Mouse (Mus musculus): Measurements from ENCODE around the gene Aamp.

DNA sequence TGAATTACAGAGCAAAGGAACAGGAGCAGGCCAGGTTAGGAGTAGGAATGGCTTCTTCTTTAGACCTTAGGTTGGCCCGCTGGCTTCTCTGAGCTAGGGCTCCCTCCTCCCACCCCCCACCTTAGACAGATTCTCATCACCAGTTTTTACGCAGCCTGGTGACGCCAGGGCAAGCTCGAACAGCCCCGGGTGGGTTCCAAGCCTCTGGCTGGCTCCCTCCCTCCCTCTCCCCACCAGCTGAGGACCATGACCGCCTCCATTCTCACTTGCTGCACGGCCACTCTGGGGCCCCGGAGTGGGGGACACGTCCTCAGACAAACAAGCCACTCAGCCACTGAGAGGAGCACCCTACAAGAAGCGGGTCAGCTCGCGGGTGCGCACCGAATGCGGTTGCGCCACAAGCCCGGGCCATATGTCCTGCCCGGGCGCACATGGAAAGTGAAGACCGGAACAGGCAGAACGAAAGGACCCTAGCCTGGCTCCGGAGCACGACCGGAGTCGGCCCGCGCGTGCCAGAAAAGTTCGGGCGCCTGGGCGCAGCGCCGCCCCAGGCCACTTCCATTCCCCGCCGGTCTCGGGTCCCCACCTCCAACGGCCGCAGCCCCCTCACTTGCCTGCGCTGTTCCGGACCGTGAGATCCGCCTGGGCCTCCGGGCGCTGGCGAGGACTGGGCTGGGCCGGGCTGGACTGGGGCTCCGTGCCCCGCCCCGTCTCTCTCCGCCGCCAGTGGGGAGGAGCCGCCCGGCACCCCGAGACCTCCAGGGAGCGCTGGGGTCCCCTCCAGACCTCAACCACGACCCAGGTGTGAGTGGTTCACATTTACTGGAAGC lies 19.2 kb upstream of the Aamp start:
- TF ChIP-seq POLR2A (IDR thresholded peaks at IDR 0.05; ENCODE audit: insufficient read depth, low read depth, low read length) (peak; percentile 80), CTCF (IDR thresholded peaks at IDR 0.05) (peak; percentile 40; the same call in 1 of the 2 replicates), EP300 (IDR thresholded peaks at IDR 0.05; ENCODE audit: insufficient read depth, low read depth, low read length) (no peak)
